Mouse (Mus musculus) liver, embryonic 11.5 days (tissue): ENCODE data around the gene Tns4. TPM values are rescaled to one million over a fixed set of nuclear protein-coding genes. Genes with fewer than 3 reads are reported as not detected.

ENCODE experiments used
- ATAC-seq: fragments of 200-750 bp; cut with Nextera tagmentation; replicated peaks from 2 replicates; pipeline ENCODE4 v1.8.0; 2017; ENCODE audit warnings: moderate number of reproducible peaks, mild to moderate bottlenecking, moderate TSS enrichment, moderate library complexity; ENCODE audit not compliant: low FRiP score
- DNase-seq: peaks from one replicate; pipeline ENCODE4 v3.0.0-alpha.2; 2017; ENCODE audit warnings: low spot score
- H3K27ac ChIP-seq: fragments of 300-500 bp; sonication (generic); 2 replicates; pipeline ENCODE4 v1.5.1; 2014; ENCODE audit warnings: mild to moderate bottlenecking, low read depth, low read length, control low read depth
- H3K27me3 ChIP-seq: fragments of 300-500 bp; sonication (generic); replicated peaks from 2 replicates; pipeline ENCODE4 v1.6.1; 2014; ENCODE audit warnings: low read length, mixed read lengths; ENCODE audit not compliant: control insufficient read depth, insufficient read depth
- H3K36me3 ChIP-seq: fragments of 300-500 bp; sonication (generic); 2 replicates; pipeline ENCODE4 v1.6.1; 2014; ENCODE audit warnings: mild to moderate bottlenecking, low read length, moderate library complexity, mixed read lengths; ENCODE audit not compliant: control insufficient read depth, insufficient read depth
- H3K4me1 ChIP-seq: fragments of 300-500 bp; sonication (generic); replicated peaks from 2 replicates; pipeline ENCODE4 v1.6.1; 2014; ENCODE audit warnings: low read length, mixed read lengths; ENCODE audit not compliant: control insufficient read depth, insufficient read depth
- H3K4me2 ChIP-seq: fragments of 300-500 bp; sonication (generic); 2 replicates; pipeline ENCODE4 v1.6.1; 2014; ENCODE audit warnings: mild to moderate bottlenecking, control low read depth, moderate library complexity
- H3K4me3 ChIP-seq: fragments of 300-500 bp; sonication (generic); 2 replicates; pipeline ENCODE4 v1.5.1; 2014; ENCODE audit warnings: low read depth, low read length, control low read depth
- H3K9ac ChIP-seq: fragments of 300-500 bp; sonication (generic); 2 replicates; pipeline ENCODE4 v1.6.1; 2014; ENCODE audit warnings: low read depth, low read length, control low read depth
- H3K9me3 ChIP-seq: fragments of 300-500 bp; sonication (generic); 2 replicates; pipeline ENCODE4 v1.6.1; 2016; ENCODE audit warnings: low read length, inconsistent platforms, mixed read lengths; ENCODE audit not compliant: control insufficient read depth
- WGBS: fragments of 180-500 bp; shearing (Covaris S2); extraction: QIAGEN DNeasy Blood & Tissue Kit; methylation state at CpG from one replicate; pipeline ENCODE4 v1.1.7; 2014; 5-methylcytosine and 5-hydroxymethylcytosine counted together
- polyA plus RNA-seq: library from polyadenylated mRNA; unstranded; fragments of >200 nt; fragmentation: Nextera tagmentation; extraction: Ambion mirVana; gene quantifications from 2 replicates; pipeline ENCODE4 v1.2.1, GENCODE M21; 2014

Gene Tns4
- polyA plus RNA-seq, 1 experiment from 2014 or later, result not detected

GRCm38 (mm10) chr11:99099516-99099915, 10.4 kb upstream of the Tns4 start:
- no peak for DNase-seq
- no peaks in the 10 kb centered on the region for H3K9me3 ChIP-seq
- ATAC-seq, result no peak
- 81% methylated on average over 7 of the region's 7 CpGs for WGBS
- no peaks in the 10 kb centered on the region for H3K4me1 ChIP-seq
- no peak overlapping the region for H3K4me2 ChIP-seq
- no peak overlapping the region for H3K27ac ChIP-seq
- H3K27me3 ChIP-seq, result no peaks in the 10 kb centered on the region
- H3K4me3 ChIP-seq, result no peak overlapping the region
- no peak overlapping the region for H3K9ac ChIP-seq
- no peaks in the 10 kb centered on the region; the same call in 1 of the 2 replicates for H3K36me3 ChIP-seq

- Histone ChIP-seq H3K4me1 (no peaks in the 10 kb centered on the region), H3K27me3 (no peaks in the 10 kb centered on the region), H3K4me3 (no peak overlapping the region), H3K9me3 (no peaks in the 10 kb centered on the region), H3K9ac (no peak overlapping the region), H3K36me3 (no peaks in the 10 kb centered on the region; the same call in 1 of the 2 replicates), H3K4me2 (no peak overlapping the region), H3K27ac (no peak overlapping the region)
- DNase-seq (no peak), ATAC-seq (no peak)
- 82% methylated on average over 9 of the region's 9 CpGs for WGBS
Observed at GRCm38 (mm10) chr11:99098924-99099323, 9.8 kb upstream of the Tns4 start.

GRCm38 (mm10) chr11:99096996-99097774, 8.1 kb upstream of the Tns4 start:
- Histone ChIP-seq H3K27me3 (peaks cover 5% of the 10 kb centered on the region), H3K4me3 (no peak overlapping the region), H3K9ac (no peak overlapping the region), H3K36me3 (no peaks in the 10 kb centered on the region; the same call in 1 of the 2 replicates), H3K4me2 (no peak overlapping the region), H3K9me3 (no peaks in the 10 kb centered on the region), H3K27ac (no peak overlapping the region), H3K4me1 (no peaks in the 10 kb centered on the region)
- WGBS, result 73% methylated on average over 8 of the region's 8 CpGs
- no peak for ATAC-seq
- no peak for DNase-seq

GRCm38 (mm10) chr11:99096417-99096816, 7.3 kb upstream of the Tns4 start:
- Histone ChIP-seq H3K9me3 (no peaks in the 10 kb centered on the region), H3K36me3 (no peaks in the 10 kb centered on the region; the same call in 1 of the 2 replicates), H3K27me3 (peaks cover 5% of the 10 kb centered on the region), H3K9ac (no peak overlapping the region), H3K4me1 (no peaks in the 10 kb centered on the region), H3K4me3 (no peak overlapping the region), H3K27ac (no peak overlapping the region), H3K4me2 (no peak overlapping the region)
- 86% methylated on average over 4 of the region's 4 CpGs for WGBS
- DNase-seq (no peak), ATAC-seq (no peak)

GRCm38 (mm10) chr11:99095759-99096158, 6.7 kb upstream of the Tns4 start:
- no peak for ATAC-seq
- Histone ChIP-seq H3K36me3 (no peaks in the 10 kb centered on the region; the same call in 1 of the 2 replicates), H3K4me2 (no peak overlapping the region), H3K4me1 (no peaks in the 10 kb centered on the region), H3K4me3 (no peak overlapping the region), H3K27ac (no peak overlapping the region), H3K9ac (no peak overlapping the region), H3K27me3 (peaks cover 5% of the 10 kb centered on the region), H3K9me3 (no peaks in the 10 kb centered on the region)
- 70% methylated on average over 4 of the region's 4 CpGs for WGBS
- no peak for DNase-seq

- H3K4me3 ChIP-seq, result no peak overlapping the region
- no peak overlapping the region for H3K4me2 ChIP-seq
- 59% methylated on average over 2 of the region's 2 CpGs for WGBS
- DNase-seq (no peak), ATAC-seq (no peak)
- H3K9me3 ChIP-seq, result no peaks in the 10 kb centered on the region
- peaks cover 5% of the 10 kb centered on the region for H3K27me3 ChIP-seq
- H3K9ac ChIP-seq, result no peak overlapping the region
- no peaks in the 10 kb centered on the region for H3K4me1 ChIP-seq
- H3K36me3 ChIP-seq, result no peaks in the 10 kb centered on the region; the same call in 1 of the 2 replicates
- no peak overlapping the region for H3K27ac ChIP-seq
Observed at GRCm38 (mm10) chr11:99094911-99095676, 6.0 kb upstream of the Tns4 start.

- ATAC-seq (no peak), DNase-seq (no peak)
- Histone ChIP-seq H3K4me3 (no peak overlapping the region), H3K4me2 (no peak overlapping the region), H3K27ac (no peak overlapping the region), H3K9me3 (no peaks in the 10 kb centered on the region), H3K27me3 (peaks cover 8% of the 10 kb centered on the region), H3K4me1 (no peaks in the 10 kb centered on the region), H3K9ac (no peak overlapping the region), H3K36me3 (no peaks in the 10 kb centered on the region; the same call in 1 of the 2 replicates)
- WGBS, result 72% methylated on average over 7 of the region's 7 CpGs
Observed at GRCm38 (mm10) chr11:99093740-99094139, 4.6 kb upstream of the Tns4 start.

- Histone ChIP-seq H3K27ac (no peak overlapping the region), H3K4me2 (no peak overlapping the region), H3K9ac (no peak overlapping the region), H3K4me1 (no peaks in the 10 kb centered on the region), H3K27me3 (peaks cover 8% of the 10 kb centered on the region), H3K9me3 (no peaks in the 10 kb centered on the region), H3K4me3 (no peak overlapping the region), H3K36me3 (no peaks in the 10 kb centered on the region; the same call in 1 of the 2 replicates)
- WGBS, result 46% methylated on average over 2 of the region's 2 CpGs
- ATAC-seq (no peak), DNase-seq (no peak)
Observed at GRCm38 (mm10) chr11:99091666-99092065, 2.6 kb upstream of the Tns4 start.
